Mouse (Mus musculus): ENCODE measurements around the gene Col9a2. TPM values are rescaled to one million over a fixed set of nuclear protein-coding genes. Genes with fewer than 3 reads are reported as not detected.

Col9a2 gene
- polyA plus RNA-seq, 1 experiment from 2014 or later = 5.9 TPM

- 75% methylated on average over 3 of the region's 3 CpGs for WGBS
- Histone ChIP-seq H3K9me3 (ENCODE audit: control insufficient read depth, low read length) (no peaks in the 10 kb centered on the region), H3K4me2 (ENCODE audit: low read depth, low read length) (no peak overlapping the region), H3K9ac (ENCODE audit: low read length) (no peak overlapping the region), H3K27me3 (ENCODE audit: control insufficient read depth, insufficient read depth, low read depth, low read length) (no peaks in the 10 kb centered on the region), H3K27ac (ENCODE audit: low read length) (no peak overlapping the region), H3K4me1 (replicated peaks; ENCODE audit: control insufficient read depth, insufficient read depth, low read length) (peaks cover 9% of the 10 kb centered on the region), H3K4me3 (ENCODE audit: low read length) (no peak overlapping the region), H3K36me3 (ENCODE audit: control insufficient read depth, insufficient read depth, low read length) (no peaks in the 10 kb centered on the region)
- no peak for ATAC-seq (ENCODE audit: low read depth)
Observed at GRCm38 (mm10) chr4:121018250-121018649, 20.9 kb upstream of the Col9a2 start.

GRCm38 (mm10) chr4:121020040-121020790, 19.0 kb upstream of the Col9a2 start:
- H3K4me3 ChIP-seq (ENCODE audit: low read length) = no peak overlapping the region
- H3K9ac ChIP-seq (ENCODE audit: low read length) = no peak overlapping the region
- WGBS = 65% methylated on average over 10 of the region's 10 CpGs
- no peaks in the 10 kb centered on the region for H3K27me3 ChIP-seq (ENCODE audit: control insufficient read depth, insufficient read depth, low read depth, low read length)
- no peaks in the 10 kb centered on the region for H3K9me3 ChIP-seq (ENCODE audit: control insufficient read depth, low read length)
- H3K36me3 ChIP-seq (ENCODE audit: control insufficient read depth, insufficient read depth, low read length) = no peaks in the 10 kb centered on the region
- H3K27ac ChIP-seq (ENCODE audit: low read length) = no peak overlapping the region
- no peak overlapping the region for H3K4me2 ChIP-seq (ENCODE audit: low read depth, low read length)
- peaks cover 9% of the 10 kb centered on the region for H3K4me1 ChIP-seq (replicated peaks; ENCODE audit: control insufficient read depth, insufficient read depth, low read length)
- no peak for ATAC-seq (ENCODE audit: low read depth)

GRCm38 (mm10) chr4:121021911-121022310, 17.3 kb upstream of the Col9a2 start:
- no peak overlapping the region for H3K9ac ChIP-seq (ENCODE audit: low read length)
- ATAC-seq (ENCODE audit: low read depth) = no peak
- H3K27me3 ChIP-seq (ENCODE audit: control insufficient read depth, insufficient read depth, low read depth, low read length) = no peaks in the 10 kb centered on the region
- no peaks in the 10 kb centered on the region for H3K9me3 ChIP-seq (ENCODE audit: control insufficient read depth, low read length)
- no peak overlapping the region for H3K27ac ChIP-seq (ENCODE audit: low read length)
- H3K4me1 ChIP-seq (replicated peaks; ENCODE audit: control insufficient read depth, insufficient read depth, low read length) = peaks cover 3% of the 10 kb centered on the region; the same call in 1 of the 2 replicates
- H3K4me2 ChIP-seq (ENCODE audit: low read depth, low read length) = no peak overlapping the region
- H3K4me3 ChIP-seq (ENCODE audit: low read length) = no peak overlapping the region
- no peaks in the 10 kb centered on the region for H3K36me3 ChIP-seq (ENCODE audit: control insufficient read depth, insufficient read depth, low read length)

- no peaks in the 10 kb centered on the region for H3K9me3 ChIP-seq (ENCODE audit: control insufficient read depth, low read length)
- no peak overlapping the region for H3K4me3 ChIP-seq (ENCODE audit: low read length)
- H3K9ac ChIP-seq (ENCODE audit: low read length) = no peak overlapping the region
- no peaks in the 10 kb centered on the region for H3K27me3 ChIP-seq (ENCODE audit: control insufficient read depth, insufficient read depth, low read depth, low read length)
- H3K36me3 ChIP-seq (ENCODE audit: control insufficient read depth, insufficient read depth, low read length) = no peaks in the 10 kb centered on the region
- H3K4me2 ChIP-seq (ENCODE audit: low read depth, low read length) = no peak overlapping the region
- ATAC-seq (ENCODE audit: low read depth) = no peak
- no peak overlapping the region for H3K27ac ChIP-seq (ENCODE audit: low read length)
- no peaks in the 10 kb centered on the region; the same call in 1 of the 2 replicates for H3K4me1 ChIP-seq (replicated peaks; ENCODE audit: control insufficient read depth, insufficient read depth, low read length)
- WGBS = 78% methylated on average over 7 of the region's 7 CpGs
Observed at GRCm38 (mm10) chr4:121023464-121023863, 15.7 kb upstream of the Col9a2 start.

- H3K27me3 ChIP-seq (ENCODE audit: control insufficient read depth, insufficient read depth, low read depth, low read length) = no peaks in the 10 kb centered on the region
- ATAC-seq (ENCODE audit: low read depth) = peak; percentile 37; the same call in 1 of the 2 replicates
- H3K9ac ChIP-seq (ENCODE audit: low read length) = no peak overlapping the region
- WGBS = 71% methylated on average over 2 of the region's 2 CpGs
- H3K36me3 ChIP-seq (ENCODE audit: control insufficient read depth, insufficient read depth, low read length) = no peaks in the 10 kb centered on the region
- no peak overlapping the region for H3K4me2 ChIP-seq (ENCODE audit: low read depth, low read length)
- no peak overlapping the region for H3K4me3 ChIP-seq (ENCODE audit: low read length)
- no peaks in the 10 kb centered on the region for H3K9me3 ChIP-seq (ENCODE audit: control insufficient read depth, low read length)
- no peak overlapping the region for H3K27ac ChIP-seq (ENCODE audit: low read length)
- no peaks in the 10 kb centered on the region; the same call in 1 of the 2 replicates for H3K4me1 ChIP-seq (replicated peaks; ENCODE audit: control insufficient read depth, insufficient read depth, low read length)
Observed at GRCm38 (mm10) chr4:121023941-121024340, 15.2 kb upstream of the Col9a2 start.

GRCm38 (mm10) chr4:121025681-121026080, 13.5 kb upstream of the Col9a2 start:
- Histone ChIP-seq H3K27ac (ENCODE audit: low read length) (no peak overlapping the region), H3K4me2 (ENCODE audit: low read depth, low read length) (no peak overlapping the region), H3K4me1 (replicated peaks; ENCODE audit: control insufficient read depth, insufficient read depth, low read length) (no peaks in the 10 kb centered on the region; the same call in 1 of the 2 replicates), H3K9me3 (ENCODE audit: control insufficient read depth, low read length) (no peaks in the 10 kb centered on the region), H3K9ac (ENCODE audit: low read length) (no peak overlapping the region), H3K27me3 (ENCODE audit: control insufficient read depth, insufficient read depth, low read depth, low read length) (no peaks in the 10 kb centered on the region), H3K4me3 (ENCODE audit: low read length) (no peak overlapping the region), H3K36me3 (ENCODE audit: control insufficient read depth, insufficient read depth, low read length) (no peaks in the 10 kb centered on the region)
- 66% methylated on average over 2 of the region's 2 CpGs for WGBS
- no peak for ATAC-seq (ENCODE audit: low read depth)

GRCm38 (mm10) chr4:121028146-121028545, 11.0 kb upstream of the Col9a2 start:
- WGBS = 45% methylated on average over 1 of the region's 1 CpGs
- no peak overlapping the region for H3K4me3 ChIP-seq (ENCODE audit: low read length)
- H3K27me3 ChIP-seq (ENCODE audit: control insufficient read depth, insufficient read depth, low read depth, low read length) = no peaks in the 10 kb centered on the region
- no peaks in the 10 kb centered on the region for H3K9me3 ChIP-seq (ENCODE audit: control insufficient read depth, low read length)
- H3K9ac ChIP-seq (ENCODE audit: low read length) = no peak overlapping the region
- no peak overlapping the region for H3K4me2 ChIP-seq (ENCODE audit: low read depth, low read length)
- H3K27ac ChIP-seq (ENCODE audit: low read length) = no peak overlapping the region
- no peaks in the 10 kb centered on the region for H3K4me1 ChIP-seq (replicated peaks; ENCODE audit: control insufficient read depth, insufficient read depth, low read length)
- no peaks in the 10 kb centered on the region for H3K36me3 ChIP-seq (ENCODE audit: control insufficient read depth, insufficient read depth, low read length)
- ATAC-seq (ENCODE audit: low read depth) = no peak

- Histone ChIP-seq H3K9me3 (ENCODE audit: control insufficient read depth, low read length) (no peaks in the 10 kb centered on the region), H3K4me2 (ENCODE audit: low read depth, low read length) (no peak overlapping the region), H3K4me1 (replicated peaks; ENCODE audit: control insufficient read depth, insufficient read depth, low read length) (no peaks in the 10 kb centered on the region), H3K9ac (ENCODE audit: low read length) (no peak overlapping the region), H3K36me3 (ENCODE audit: control insufficient read depth, insufficient read depth, low read length) (no peaks in the 10 kb centered on the region), H3K27me3 (ENCODE audit: control insufficient read depth, insufficient read depth, low read depth, low read length) (no peaks in the 10 kb centered on the region), H3K4me3 (ENCODE audit: low read length) (no peak overlapping the region), H3K27ac (ENCODE audit: low read length) (no peak overlapping the region)
- WGBS = 26% methylated on average over 14 of the region's 14 CpGs
- ATAC-seq (ENCODE audit: low read depth) = no peak
Observed at GRCm38 (mm10) chr4:121028659-121029392, 10.4 kb upstream of the Col9a2 start.

GRCm38 (mm10) chr4:121029632-121030031, 9.6 kb upstream of the Col9a2 start:
- H3K4me2 ChIP-seq (ENCODE audit: low read depth, low read length) = no peak overlapping the region
- no peak overlapping the region for H3K9ac ChIP-seq (ENCODE audit: low read length)
- ATAC-seq (ENCODE audit: low read depth) = no peak
- 59% methylated on average over 3 of the region's 3 CpGs for WGBS
- H3K27me3 ChIP-seq (ENCODE audit: control insufficient read depth, insufficient read depth, low read depth, low read length) = no peaks in the 10 kb centered on the region
- no peaks in the 10 kb centered on the region for H3K4me1 ChIP-seq (replicated peaks; ENCODE audit: control insufficient read depth, insufficient read depth, low read length)
- H3K27ac ChIP-seq (ENCODE audit: low read length) = no peak overlapping the region
- H3K36me3 ChIP-seq (ENCODE audit: control insufficient read depth, insufficient read depth, low read length) = no peaks in the 10 kb centered on the region
- H3K4me3 ChIP-seq (ENCODE audit: low read length) = no peak overlapping the region
- H3K9me3 ChIP-seq (ENCODE audit: control insufficient read depth, low read length) = no peaks in the 10 kb centered on the region
